Mouse (Mus musculus): ENCODE data around the gene Rab11fip5.

Gene Rab11fip5

DNA sequence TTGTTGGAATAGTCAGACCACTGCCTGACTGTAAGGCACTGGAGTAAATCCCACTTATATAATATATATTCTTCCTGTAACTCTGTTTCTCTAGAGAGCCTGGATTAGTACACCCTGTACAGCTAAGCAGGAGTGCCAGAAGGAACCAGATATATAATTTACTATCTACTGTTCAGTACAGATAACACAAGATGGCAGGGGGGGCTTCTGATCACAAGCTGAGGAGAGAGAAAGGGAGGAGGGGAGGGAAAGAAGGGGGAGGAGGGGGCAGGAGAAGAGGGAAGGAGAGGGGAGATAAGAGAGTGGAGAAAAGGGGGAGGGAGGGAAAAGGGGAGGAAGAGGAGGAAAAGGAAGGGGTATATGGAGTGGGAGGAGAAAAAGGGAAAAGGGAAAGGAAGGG, 68.6 kb downstream of the Rab11fip5 start:
- no peak for DNase-seq

GRCm38 (mm10) chr6:85304966-85305365, 69.5 kb downstream of the Rab11fip5 start:
- no peak for DNase-seq

DNA sequence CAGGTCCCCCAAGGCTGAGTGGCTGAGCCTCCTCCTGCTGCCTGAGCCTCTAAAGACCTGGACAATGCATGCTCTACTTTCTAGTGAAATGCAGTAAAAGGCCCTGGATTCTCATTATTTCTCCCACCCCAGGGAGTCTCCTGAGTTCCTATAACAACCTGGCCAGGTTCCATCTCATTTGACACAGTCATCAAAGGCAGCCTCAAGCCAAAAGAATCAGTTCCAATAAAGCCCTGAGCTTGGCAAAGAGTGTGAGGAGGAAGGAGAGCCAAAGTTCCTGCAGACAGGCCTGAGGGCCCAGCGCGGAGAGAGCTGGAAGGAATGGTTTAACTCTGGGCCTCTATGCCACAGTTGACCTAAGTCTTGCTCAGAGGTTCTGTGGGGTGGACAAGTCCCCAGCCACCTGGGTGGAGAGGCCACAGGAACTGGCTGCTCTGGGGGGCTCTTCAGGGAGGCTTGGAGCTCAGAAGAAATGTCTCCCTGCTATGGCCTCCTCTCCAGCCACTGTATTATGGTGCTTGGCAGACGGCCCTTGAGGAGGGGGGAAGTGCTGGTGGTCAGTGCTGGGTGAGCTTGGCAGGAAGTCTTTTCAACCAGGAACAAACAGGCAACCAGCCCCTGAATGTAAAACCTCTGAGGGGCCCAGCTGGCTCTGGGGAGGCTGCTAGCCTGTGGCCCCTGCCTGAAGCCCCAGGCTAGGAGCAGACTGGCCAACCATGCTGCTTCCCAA, 71.9 kb downstream of the Rab11fip5 start:
- peak; percentile 68 for DNase-seq

- peak; percentile 28 for DNase-seq
Measured at GRCm38 (mm10) chr6:85295384-85296167, 78.9 kb downstream of the Rab11fip5 start.

DNA sequence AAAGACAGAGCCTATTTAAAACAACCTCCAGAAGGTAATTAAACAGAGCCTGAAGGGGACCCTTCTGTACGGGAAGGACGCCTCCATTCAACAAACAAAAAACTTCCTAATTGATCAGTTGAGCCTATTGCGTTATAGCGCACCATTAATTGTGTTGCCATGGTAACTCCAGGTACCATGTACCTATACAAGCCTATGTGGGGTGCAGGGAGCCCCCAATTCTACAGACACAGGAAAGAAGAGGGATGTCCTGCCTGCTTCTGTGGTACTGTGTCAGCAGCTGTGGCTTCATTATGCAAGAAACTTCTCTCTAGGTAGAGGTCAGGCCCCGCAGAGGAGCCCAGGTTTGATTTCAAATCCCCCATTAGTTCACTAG, 80.4 kb downstream of the Rab11fip5 start:
- DNase-seq: no peak

DNA sequence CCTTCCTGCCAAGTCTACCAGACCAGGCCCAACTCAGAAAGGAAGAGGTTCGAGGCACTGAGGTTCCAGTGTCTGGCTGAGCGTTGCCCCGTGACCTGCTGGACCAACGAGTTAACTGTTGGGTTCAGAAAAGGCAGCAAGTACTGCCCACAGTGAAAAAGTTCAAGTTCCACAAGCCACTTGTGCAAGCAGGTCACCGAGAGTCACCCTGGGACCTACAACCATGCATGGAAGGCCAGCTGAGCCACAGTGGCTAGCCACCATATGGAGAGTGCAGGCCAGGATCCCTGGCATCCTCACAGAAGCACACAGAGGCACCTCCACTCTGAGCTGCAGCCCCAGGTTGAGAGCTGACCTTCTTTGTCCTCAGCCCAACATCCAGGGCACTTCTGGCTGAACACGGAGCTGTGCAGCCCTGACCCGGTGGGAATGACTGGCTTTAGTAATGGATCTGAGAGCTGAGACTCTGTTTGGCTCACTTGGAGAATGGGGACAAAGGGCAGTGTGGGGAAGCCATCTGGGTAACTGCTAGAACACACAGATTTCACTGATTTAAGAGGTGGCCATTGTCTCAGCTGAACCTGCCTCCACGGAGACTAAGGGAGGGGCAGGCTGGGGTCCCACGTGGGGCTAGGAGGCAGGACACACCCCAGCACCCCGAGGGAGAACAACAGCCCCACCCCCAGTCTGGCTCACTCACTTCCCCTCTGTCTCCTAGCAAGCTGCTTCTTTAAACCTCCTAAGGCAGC, 81.0 kb downstream of the Rab11fip5 start:
- no peak for DNase-seq

- DNase-seq: no peak
Measured at GRCm38 (mm10) chr6:85290869-85291824, 83.3 kb downstream of the Rab11fip5 start.

- DNase-seq: no peak
Measured at GRCm38 (mm10) chr6:85288193-85288857, 86.1 kb downstream of the Rab11fip5 start.

DNA sequence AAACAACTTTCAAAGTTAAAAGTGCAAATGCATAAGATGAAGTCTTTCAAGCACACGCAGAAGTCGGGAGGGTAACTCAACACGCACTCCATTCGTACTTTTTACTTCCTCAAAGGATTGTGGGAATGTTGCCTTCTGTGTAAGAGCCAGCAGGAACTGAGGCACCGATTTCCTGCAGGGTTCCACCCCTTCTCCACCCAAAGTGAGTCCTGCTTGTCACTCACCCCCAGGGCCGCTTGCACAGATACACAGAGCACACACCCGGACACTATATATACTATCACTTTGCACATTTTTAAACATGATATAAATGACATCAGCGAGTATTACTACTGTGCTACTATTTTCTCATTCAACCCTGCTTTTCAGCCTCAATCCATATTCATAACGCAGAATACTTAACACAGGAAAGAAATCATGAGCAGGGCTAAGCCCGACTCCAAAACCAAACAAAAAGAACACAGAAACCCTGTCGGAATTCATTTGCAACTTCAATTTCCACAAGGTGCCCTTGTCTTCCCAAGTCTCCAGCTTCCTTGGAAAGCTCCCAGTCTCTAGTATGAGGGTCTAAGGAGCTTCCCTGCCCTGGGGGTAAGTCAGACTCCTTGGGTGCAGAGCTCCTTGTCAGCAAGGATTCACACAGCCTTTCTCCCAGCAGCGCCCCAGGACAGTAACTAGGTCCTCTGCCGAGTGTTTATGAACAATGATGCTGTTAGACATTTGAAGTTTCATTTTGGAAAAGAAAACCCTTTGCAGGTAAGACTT, 88.0 kb downstream of the Rab11fip5 start:
- DNase-seq: no peak

Data from cerebellum, adult 11 months (tissue).